Mouse (Mus musculus) kidney, adult 11 months (tissue): ENCODE results near the gene Prdx1.
A peak's percentile ranks its signal among the peaks of the same experiment; 100 is the strongest.
"Not testable (repeated sequence)": the region's sequence is repeated elsewhere in the genome, so short reads cannot be mapped to it uniquely, and the experiment has no call there.

Experiments used
- DNase-seq: peaks from one replicate; pipeline ENCODE4 v3.0.0; 2022

Prdx1 gene

GRCm38 (mm10) chr4:116679141-116679540 lies 6.2 kb upstream of the Prdx1 start:
- DNase-seq, result no peak

GRCm38 (mm10) chr4:116680521-116680920 lies 4.8 kb upstream of the Prdx1 start:
- DNase-seq, result not testable (repeated sequence)

- DNase-seq, result no peak
Observed at GRCm38 (mm10) chr4:116683957-116684356, 1.4 kb upstream of the Prdx1 start.

GRCm38 (mm10) chr4:116684665-116685064 lies 679 bp upstream of the Prdx1 start:
- no peak for DNase-seq

GRCm38 (mm10) chr4:116687041-116687440 lies 1.7 kb downstream of the Prdx1 start:
- no peak for DNase-seq

- DNase-seq, result peak; percentile 73
Observed at GRCm38 (mm10) chr4:116689309-116689876, 4.0 kb downstream of the Prdx1 start.

- no peak for DNase-seq
Observed at GRCm38 (mm10) chr4:116692146-116692545, 6.8 kb downstream of the Prdx1 start.

GRCm38 (mm10) chr4:116693785-116694184 lies 8.4 kb downstream of the Prdx1 start:
- no peak for DNase-seq

- DNase-seq, result peak; percentile 83
Observed at GRCm38 (mm10) chr4:116698693-116699342, 13.5 kb downstream of the Prdx1 start.

GRCm38 (mm10) chr4:116700964-116701363 lies 15.6 kb downstream of the Prdx1 start:
- no peak for DNase-seq

- peak; percentile 55 for DNase-seq
Observed at GRCm38 (mm10) chr4:116703804-116704203, 18.5 kb downstream of the Prdx1 start.

GRCm38 (mm10) chr4:116707666-116708065 lies 22.3 kb downstream of the Prdx1 start:
- no peak for DNase-seq

GRCm38 (mm10) chr4:116708201-116708764 lies 22.9 kb downstream of the Prdx1 start, which contains the start of the genes Mmachc and Ccdc163:
Mmachc (minus strand) TSS chr4:116708406.
Ccdc163 (plus strand) TSS chr4:116708509.
- peak; percentile 98 for DNase-seq

GRCm38 (mm10) chr4:116708791-116709390 lies 23.5 kb downstream of the Prdx1 start:
- no peak for DNase-seq

- DNase-seq, result no peak
Observed at GRCm38 (mm10) chr4:116710154-116710553, 24.8 kb downstream of the Prdx1 start.

GRCm38 (mm10) chr4:116712536-116712935 lies 27.2 kb downstream of the Prdx1 start:
- DNase-seq, result no peak

- DNase-seq, result peak; percentile 61
Observed at GRCm38 (mm10) chr4:116719396-116719795, 34.1 kb downstream of the Prdx1 start.

- DNase-seq, result peak; percentile 98
Observed at GRCm38 (mm10) chr4:116720343-116721097, 35.2 kb downstream of the Prdx1 start, which contains the start of gene Tesk2. Tesk2 (plus strand) TSS chr4:116720948.

- no peak for DNase-seq
Observed at GRCm38 (mm10) chr4:116721098-116721628, 35.8 kb downstream of the Prdx1 start.

GRCm38 (mm10) chr4:116722230-116722629 lies 36.9 kb downstream of the Prdx1 start:
- DNase-seq, result no peak

GRCm38 (mm10) chr4:116725444-116725843 lies 40.1 kb downstream of the Prdx1 start:
- DNase-seq, result no peak

- DNase-seq, result no peak
Observed at GRCm38 (mm10) chr4:116727401-116727800, 42.1 kb downstream of the Prdx1 start.

GRCm38 (mm10) chr4:116729532-116729931 lies 44.2 kb downstream of the Prdx1 start:
- DNase-seq, result no peak
